Mouse (Mus musculus) MN1 (cell line): ENCODE measurements around the gene Dazap1.
"Not testable (repeated sequence)": the region's sequence is repeated elsewhere in the genome, so short reads cannot be mapped to it uniquely, and the experiment has no call there.

ENCODE experiments used
- DNase-seq: peaks from one replicate; pipeline ENCODE4 v3.0.0-alpha.2; 2016; ENCODE audit warnings: low spot score

The Dazap1 gene

DNA sequence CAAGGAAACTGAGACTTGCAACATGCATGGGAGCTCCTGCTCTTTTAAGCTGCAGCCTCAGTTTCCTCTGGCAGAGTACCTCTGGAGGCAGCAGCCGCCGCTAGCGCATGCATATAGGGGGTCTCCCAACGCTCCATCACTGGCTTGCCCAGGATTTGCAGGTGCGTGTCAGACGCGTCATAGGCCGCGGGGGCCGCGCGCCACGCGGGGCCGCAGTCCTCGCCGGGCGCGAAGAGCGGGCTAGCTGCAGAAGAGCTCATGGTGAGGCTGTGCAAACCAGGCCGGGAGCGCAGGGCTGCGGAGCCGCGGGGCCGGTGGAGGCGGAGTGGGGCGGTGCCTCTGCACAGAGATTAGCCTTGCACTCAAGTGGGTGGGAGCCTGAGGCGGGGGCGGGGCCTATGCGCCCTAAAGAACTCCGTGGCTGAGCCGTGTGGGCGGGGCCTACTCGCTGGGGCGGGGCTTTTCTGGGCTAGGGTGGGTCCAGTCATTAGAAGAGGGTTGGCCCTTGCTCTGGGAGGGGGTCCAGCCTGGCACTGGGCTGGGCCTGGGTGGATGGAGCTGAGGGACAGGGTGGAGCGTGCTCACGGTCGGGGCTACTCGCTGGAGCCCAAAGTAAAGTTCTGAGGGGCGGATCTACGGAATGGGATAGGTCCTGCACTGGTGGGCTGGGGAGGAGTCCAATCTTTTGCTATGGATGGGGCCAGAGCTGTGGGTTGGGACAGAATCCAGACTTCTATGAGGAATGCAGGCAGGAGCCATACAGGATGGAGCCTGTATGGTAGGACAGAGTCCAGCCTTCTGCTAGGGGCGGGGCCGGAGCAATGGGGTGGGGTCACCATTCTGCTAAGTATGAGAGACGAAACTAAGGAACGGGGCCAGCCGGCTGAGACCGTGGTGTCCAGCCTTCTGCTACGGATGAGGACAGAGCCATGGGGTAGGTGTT is at the start of gene Dazap1, which contains the start of gene Gamt:
TSS of gene Dazap1 (plus strand) at position 845 of the 943 bp plus-strand sequence.
TSS of gene Gamt (minus strand) at position 371 of the 943 bp plus-strand sequence.
- DNase-seq, result peak; percentile 92

DNA sequence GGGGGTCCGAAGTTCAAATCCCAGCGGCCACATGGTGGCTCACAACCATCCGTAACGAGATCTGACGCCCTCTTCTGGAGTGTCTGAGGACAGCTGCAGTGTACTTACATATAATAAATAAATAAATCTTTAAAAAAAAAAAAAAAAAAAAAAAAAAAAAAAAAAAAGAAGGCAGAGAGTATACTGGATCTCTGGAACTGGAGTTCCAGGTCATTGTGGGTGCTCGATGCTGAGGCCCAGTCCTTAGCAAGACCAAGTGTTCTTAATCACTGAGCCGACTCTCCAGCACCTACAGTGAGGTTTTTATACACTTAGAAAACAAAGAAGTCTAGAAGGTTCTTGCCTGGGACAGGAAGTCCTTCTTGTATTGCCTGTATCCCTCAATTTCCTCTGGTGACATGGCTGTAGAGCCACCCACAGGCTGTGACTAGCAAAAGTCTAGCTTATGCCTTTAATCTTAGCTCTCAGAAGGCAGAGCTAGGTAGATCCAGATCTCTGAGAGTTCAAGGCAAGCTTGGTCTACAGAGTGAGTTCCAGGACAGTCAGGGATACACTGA is 49.7 kb upstream of the Dazap1 start:
- DNase-seq, result not testable (repeated sequence)

DNA sequence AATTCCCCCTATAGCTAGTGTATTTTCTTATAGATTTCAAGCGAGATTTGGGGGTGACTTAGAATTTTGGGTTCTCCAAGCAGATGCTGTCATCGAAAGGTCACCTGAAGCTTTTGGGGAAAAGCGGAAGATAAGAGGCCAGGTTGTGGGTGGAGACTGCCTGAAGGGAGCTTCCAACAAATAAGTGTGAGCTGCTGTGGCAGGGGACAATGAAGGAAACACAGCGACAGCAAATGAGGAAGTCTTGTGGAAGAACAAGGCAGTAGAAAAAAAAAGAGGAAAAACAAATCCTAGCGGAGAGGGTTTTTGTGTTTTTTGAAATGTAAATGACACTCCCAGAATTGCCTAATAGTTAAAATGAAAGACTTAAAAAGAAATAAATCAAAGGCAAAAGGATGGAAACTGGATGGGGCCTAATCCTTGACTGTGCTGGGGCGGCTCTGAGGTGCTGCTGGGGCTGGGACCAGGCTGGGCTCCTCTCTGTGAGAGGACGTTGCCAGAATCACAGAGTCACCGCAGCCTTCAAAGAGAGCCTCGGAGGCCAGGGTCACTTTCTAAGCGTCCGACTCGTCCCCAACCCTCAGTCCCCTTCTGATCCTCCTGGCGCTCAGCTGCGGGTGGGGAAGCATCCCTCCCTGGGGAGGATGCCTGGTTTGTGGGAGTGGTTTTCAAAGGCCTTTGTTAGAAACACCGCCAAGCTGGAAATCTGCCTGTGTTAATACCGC is 46.1 kb upstream of the Dazap1 start:
- no peak for DNase-seq

DNA sequence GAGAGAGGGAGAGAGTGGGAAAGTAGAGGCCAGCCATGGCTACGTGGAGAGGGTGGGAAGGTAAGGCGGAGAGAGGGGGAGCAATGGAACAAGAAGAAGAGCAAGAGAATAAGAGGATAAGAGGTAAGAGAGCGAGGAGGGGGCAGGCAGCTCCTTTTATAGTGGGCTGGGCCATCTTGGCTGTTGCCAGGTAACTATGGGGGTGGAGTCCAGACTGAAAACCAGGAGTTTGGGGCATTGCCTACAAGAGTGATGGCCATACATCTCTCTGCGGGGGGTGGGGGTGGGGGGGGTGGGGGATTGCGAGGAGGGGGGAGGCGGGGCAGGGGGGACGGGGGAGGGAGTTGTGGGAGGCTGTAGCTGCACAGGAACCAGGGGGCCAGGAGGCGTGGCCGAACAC is 40.6 kb upstream of the Dazap1 start:
- DNase-seq, result no peak

DNA sequence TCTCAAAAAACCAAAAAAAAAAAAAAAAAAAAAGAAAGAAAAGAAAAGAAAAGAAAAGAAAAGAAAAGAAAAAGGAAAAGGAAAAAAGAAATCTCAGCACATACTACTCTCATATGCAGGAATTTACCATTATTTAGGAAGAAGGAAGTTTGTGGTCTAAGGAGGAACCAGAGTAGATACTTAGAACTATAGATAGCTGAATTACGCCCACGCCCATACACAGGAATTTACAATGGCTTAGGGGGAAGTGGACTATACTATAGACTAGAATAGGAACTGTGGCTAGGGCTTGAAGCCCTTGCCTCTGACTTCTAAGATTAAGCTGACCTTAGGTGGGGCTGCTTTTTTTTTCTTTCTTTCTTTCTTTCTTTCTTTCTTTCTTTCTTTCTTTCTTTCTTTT is 38.1 kb upstream of the Dazap1 start:
- DNase-seq, result not testable (repeated sequence)

DNA sequence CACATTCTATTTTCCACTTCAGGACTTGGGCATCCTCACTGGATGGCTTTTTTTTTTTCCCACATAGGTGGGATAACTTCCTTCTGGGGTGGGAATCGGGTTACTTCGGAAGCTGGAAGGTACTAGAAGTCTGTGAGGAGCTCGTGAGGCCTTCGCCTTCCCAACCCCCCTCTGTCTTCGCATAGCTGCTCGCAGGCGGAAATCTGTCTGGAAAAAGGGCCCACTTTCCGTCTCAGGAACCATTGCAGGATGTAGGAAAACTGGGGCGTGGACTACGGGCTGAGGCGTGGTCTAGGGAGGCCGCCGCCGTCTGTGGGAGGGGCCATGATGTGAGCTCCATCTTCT is 35.2 kb upstream of the Dazap1 start:
- DNase-seq, result no peak

DNA sequence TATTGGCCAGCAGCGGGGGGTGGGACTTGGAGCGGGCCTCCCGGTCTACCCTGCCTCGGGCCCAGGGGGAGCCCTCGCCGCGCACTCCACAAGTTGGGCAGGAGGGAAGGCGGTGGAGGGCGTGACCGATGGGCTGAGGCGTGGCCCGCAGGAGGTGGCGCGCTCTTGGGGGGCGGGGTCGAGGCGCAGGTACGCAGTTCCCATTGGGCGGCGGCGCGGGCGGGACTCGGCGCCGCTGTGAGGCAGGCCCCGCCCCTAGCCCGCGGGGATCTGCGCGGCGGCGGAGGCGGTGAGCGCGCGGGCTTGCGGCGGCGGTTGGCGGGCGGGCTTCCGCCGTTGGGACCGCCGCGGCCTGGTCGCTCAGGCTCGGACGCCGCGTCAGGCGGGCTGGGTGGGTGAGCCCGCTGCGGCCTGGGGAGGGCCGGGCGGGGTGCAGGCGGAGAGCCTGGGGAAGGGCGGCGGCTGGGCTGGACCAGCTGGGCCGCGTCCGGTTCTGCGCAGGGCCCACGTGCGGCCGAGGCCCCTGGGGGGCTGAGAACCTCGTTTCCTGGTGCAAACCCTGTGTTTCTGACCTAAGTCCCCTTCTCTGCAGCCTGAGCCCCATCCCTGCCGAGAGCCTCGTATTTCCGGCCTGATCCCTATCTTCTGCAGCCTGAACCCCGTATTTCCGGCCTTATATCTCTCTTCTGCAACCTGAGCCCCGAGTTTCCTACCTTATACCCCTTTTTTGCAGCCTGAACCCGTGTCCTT is 34.7 kb upstream of the Dazap1 start, which contains the start of gene Mum1:
TSS of gene Mum1 (plus strand) at position 19 of the 750 bp plus-strand sequence.
- DNase-seq, result peak; percentile 98

DNA sequence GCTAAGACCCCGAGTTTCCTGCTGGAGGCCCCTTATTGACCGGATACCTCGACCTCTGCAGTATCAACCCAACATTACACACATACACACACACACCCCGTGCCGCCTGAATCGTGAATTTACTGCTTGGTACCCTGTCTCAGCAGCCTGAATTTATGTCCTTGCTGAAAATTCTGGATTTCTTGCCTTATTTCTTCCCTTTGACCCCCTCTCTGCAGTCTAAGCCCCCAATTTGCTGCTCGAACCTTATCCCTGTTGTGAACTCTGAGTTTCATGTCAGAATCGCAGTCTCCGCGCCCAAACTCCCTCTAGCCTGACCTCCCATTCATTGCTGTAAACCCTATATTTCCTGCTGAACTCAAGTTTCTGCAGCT is 34.1 kb upstream of the Dazap1 start:
- no peak for DNase-seq

DNA sequence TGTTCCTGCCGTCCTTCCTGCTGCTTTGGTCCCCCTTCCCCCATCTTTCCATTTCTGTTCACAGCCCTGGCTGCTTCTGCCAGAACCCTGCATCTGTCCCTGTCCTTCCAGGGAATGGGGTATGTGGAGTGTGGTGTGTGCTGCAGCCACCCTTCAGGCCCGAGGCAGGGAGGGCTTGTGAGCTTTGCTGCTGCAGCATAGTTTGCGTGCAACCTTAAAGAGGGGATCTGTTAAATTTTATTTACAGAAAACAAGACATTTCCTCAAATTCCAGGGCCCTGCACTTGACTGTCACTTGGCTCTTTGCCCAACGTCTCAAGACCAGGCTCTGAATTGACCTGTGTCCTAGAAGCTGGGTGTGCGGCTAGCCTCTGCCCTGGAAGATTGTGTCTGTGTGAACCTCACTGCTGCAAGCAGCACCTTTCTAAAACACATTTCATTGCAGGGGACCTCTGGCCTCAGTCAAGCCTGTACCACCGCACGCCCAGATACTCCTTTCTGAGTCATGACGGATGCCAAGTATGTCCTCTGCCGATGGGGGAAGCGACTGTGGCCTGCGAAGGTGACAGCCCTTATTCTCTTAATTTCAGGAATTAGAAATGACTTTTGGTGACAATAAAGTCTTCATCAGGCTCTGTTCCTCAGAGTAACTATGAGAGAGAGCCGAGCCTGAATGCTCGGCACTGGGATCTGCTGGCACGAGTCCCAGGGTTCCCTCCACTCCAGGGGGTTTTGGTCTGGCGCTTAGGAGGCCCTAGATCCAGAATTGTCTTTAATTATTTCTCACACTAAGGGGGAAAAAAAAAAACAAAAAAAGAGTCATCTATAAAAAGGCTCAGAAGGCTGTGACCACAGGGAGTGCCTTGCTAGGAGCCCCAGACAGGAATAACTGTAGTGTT is 33.2 kb upstream of the Dazap1 start:
- DNase-seq, result peak; percentile 39

DNA sequence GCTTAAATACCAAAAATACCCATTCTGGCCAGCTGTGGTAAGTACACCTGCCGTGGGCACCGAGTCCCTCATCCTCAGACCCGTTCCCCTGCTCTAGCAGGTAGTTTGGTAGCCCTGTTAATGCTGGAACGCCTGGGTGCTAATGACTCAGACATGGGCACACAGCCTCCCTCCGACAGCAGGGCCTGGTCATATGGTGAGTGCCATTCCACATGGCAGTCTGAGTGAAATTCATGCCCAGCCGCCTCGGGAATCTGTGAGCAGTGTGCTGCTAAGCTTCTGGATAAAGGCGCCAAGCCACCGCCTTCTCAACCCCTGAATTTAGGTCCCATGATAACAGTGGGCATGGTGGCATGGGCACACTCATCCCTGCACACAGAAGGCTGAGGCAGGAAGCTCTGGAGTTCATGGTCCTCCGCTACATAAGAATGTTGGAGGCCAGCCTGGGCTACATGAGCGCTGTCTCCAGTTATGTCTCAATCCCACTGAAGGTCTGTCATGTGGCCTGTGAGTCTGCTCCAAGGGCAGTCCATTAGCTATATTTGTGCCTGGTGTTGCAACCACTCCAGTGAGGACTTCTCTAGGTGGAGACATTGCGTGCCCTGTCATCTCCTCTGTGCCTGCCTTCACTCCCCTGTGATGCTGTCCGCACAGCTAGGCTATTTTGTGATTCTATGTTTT is 25.0 kb upstream of the Dazap1 start:
- no peak for DNase-seq

DNA sequence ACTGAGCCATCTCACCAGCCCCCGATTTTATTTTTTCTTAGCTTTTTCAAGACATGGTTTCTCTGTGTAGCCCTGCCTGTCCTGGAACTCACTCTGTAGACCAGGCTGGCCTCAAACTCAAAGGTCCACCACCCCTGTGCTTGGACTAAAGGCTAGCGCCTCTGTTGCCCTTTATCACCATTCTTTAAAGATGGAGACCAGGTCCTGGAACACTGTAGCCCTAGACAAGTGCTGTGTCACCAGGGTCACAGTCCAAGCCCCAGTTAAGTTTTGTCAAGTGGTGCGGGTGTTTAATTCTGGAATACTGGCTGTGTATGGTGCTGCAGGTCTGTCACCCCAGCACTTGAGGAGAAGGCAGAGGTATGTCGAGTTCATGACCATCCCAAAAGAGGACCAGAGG is 24.3 kb upstream of the Dazap1 start:
- no peak for DNase-seq

DNA sequence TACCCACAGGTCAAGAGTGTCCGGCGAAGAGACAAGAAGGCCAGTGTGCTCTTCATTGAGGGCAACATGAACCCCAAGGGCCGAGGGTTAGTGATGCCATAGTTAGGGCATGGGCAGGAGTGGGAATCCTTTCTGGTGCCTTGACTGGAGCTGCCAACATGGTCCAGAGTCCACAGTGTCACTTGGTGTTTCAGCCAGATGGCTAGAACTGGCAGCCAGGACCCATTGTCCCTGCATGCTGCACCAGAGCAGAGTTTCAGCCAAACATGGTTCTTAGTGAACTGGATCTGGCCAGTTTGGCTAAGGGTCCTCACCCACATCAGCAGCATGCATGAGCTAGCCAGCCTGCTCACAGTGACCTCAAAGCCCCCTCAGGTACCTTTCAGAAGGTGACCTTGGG is 23.0 kb upstream of the Dazap1 start:
- no peak for DNase-seq

DNA sequence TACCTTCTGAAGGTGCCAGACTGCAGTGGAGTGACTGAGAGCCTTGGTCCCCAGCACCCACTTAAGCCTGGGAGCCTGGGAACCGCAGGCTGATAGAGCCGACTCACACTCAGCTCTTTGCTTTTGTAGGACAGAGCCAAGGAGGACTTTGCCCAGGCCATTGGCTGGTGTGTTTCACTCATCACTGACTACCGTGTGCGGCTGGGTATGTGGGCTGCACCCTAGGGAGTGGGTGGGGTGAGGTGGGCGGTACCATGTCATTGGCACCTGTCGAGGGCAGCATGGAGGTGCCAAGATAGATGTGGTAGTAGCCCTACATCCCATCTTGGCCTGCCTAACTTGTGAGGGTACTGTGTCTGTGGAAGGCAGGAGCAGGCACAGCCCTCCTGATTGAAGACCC is 21.5 kb upstream of the Dazap1 start:
- no peak for DNase-seq

DNA sequence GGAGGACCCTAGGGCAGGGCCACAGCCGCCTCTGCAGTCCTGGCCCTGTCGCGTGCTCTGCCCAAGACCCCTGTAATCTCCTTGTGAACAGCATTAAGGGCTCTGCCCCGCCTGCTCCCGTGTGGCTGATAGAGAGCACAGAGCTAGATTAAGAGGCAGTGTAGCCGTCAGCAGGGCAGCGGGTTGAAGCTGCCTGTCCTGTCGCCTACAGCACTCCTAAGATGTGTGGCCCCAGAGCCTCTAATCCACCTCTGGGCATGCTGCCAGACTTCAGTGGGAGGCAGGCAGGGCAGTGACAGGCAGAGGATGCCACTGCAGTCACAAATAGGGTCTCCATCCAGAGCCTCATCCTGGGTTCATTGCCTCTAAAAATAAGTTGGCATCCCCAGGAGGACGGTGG is 19.2 kb upstream of the Dazap1 start:
- DNase-seq, result peak; percentile 71

DNA sequence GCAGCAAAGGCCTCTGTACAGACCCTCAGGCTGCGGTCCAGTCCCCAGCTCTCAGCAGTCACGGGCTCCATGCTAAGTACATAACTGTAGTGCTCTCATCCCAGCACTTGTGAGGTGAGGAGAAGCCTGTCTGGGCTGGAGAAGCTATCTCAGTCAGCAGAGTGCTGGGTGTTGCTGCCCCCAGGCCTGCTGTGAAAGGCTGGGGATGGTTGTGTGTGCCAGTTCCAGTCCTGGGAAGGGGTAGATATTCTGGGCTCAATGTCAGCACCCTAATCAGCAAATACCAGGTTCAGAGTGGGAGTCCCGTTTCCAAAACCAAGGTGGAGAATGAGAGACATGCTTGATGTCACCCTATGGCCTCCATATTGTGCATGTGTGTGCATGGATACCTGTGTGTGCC is 18.7 kb upstream of the Dazap1 start:
- DNase-seq, result no peak

DNA sequence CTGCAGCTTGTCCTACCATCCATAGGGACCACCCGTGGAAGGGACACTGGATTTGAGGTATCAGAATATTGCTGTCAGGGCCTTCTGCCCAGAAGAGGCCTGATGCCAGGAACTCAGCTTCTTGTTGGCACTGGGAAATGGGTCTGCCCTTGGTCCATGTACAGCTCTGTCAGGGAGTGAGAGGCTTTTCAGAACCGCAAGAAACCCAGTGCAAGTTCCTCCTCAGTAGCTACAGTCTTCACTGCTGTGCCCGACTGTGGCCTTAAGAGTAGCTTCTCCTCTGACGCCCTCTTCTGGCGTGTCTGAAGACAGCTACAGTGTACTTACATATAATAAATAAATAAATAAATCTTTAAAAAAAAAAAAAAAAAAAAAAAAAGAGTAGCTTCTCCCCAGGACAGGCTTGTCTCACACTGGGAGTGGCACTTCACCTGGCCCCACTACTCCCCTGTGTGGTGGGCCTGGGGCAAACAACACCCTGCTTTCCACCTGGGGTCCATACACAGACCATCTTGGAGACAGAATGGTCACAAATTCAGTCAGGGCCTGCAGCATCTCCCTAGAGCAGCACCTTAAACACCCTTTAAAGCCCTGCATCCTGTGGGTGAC is 16.4 kb upstream of the Dazap1 start:
- peak; percentile 69 for DNase-seq

DNA sequence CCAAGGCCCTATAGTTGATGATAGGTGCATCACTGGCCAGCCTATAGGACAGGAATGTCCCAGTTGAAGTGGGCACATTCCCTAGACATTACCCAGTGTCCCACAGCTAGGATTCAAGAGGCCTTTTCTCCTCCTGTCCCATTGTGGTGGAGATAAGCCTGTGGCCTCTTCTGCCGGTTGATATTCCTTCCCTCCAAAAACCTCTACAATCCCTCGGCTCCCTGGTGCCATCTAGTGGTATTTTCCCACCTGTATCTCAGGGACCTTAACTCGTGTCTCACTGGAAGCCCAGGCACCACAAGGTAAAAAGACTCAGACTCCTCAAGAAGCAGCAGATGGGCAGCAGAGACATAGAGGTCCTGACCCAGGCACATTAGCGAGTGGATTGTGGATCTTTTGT is 15.7 kb upstream of the Dazap1 start:
- peak; percentile 88 for DNase-seq

DNA sequence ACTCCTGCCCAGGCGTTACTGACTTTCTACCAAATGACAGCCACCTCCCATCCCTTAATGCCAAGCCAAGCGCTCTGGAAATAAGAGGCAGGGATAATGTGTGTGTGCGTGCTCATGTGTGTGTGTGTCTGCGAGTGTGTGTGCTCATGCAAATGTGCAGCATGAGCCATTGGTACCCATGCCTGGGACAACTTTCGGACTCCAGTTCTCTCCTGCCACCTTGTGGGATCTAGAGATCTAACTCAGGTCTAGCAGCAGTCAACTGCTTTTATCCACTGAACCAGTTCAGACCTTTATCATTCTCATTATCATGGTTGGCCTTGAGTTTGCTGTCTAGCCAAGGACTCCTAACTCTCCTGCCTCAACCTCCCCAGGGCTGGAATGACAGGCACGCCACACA is 13.4 kb upstream of the Dazap1 start:
- peak; percentile 76 for DNase-seq

DNA sequence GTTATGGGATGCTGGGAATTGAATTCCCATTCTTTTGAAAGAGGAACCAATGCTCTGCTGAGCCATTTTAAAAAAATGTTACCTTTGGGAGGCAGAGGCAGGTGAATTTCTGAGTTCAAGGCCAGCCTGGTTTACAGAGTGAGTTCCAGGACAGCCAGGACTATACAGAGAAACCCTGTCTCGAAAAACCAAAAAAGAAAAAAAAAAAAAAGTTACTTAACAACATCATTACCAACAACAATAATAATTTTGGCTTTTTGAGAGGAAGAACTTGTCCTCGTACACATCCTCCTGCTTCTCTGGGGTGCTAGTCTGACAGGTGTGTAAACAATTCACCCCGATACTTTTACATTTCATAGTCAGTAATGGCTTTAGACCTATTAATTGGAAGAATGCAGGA is 12.8 kb upstream of the Dazap1 start:
- DNase-seq, result not testable (repeated sequence)
